Mouse (Mus musculus) erythroblast, embryonic 14.5 days (primary cell): ENCODE results near the gene Fam69b. TPM values are rescaled to one million over a fixed set of nuclear protein-coding genes. Genes with fewer than 3 reads are reported as not detected.
"Not testable (repeated sequence)": the region's sequence is repeated elsewhere in the genome, so short reads cannot be mapped to it uniquely, and the experiment has no call there.

Experiments
- H3K27me3 ChIP-seq: 2 replicates; pipeline ENCODE4 v1.6.1; 2012; ENCODE audit warnings: inconsistent platforms; ENCODE audit not compliant: control insufficient read depth
- H3K36me3 ChIP-seq: 2 replicates; pipeline ENCODE4 v1.6.1; 2012; ENCODE audit warnings: mild to moderate bottlenecking, inconsistent platforms; ENCODE audit not compliant: control insufficient read depth
- H3K4me1 ChIP-seq: 2 replicates; pipeline ENCODE4 v1.6.1; 2012; ENCODE audit warnings: inconsistent platforms; ENCODE audit not compliant: control insufficient read depth
- H3K4me3 ChIP-seq: replicated peaks from 2 replicates; pipeline ENCODE3; 2012; ENCODE audit warnings: moderate library complexity, mild to moderate bottlenecking, inconsistent platforms
- H3K9me3 ChIP-seq: 2 replicates; pipeline ENCODE4 v1.6.1; 2012; ENCODE audit warnings: low read length, inconsistent platforms, mixed read lengths; ENCODE audit not compliant: control insufficient read depth
- GATA1 ChIP-seq: IDR thresholded peaks from 2 replicates; pipeline ENCODE4 v1.6.1; 2012; ENCODE audit warnings: low read length, inconsistent platforms, mixed read lengths
- TAL1 ChIP-seq: IDR thresholded peaks from 3 replicates; pipeline ENCODE4 v1.6.1; 2012; ENCODE audit warnings: low read length, inconsistent platforms, mixed read lengths
- polyA plus RNA-seq: library from polyadenylated mRNA; stranded (reverse); fragments of >175 nt; gene quantifications from 2 replicates; pipeline ENCODE4 v1.2.3, GENCODE M21; 2012

Gene Fam69b
- polyA plus RNA-seq, 1 experiment, result not detected

DNA sequence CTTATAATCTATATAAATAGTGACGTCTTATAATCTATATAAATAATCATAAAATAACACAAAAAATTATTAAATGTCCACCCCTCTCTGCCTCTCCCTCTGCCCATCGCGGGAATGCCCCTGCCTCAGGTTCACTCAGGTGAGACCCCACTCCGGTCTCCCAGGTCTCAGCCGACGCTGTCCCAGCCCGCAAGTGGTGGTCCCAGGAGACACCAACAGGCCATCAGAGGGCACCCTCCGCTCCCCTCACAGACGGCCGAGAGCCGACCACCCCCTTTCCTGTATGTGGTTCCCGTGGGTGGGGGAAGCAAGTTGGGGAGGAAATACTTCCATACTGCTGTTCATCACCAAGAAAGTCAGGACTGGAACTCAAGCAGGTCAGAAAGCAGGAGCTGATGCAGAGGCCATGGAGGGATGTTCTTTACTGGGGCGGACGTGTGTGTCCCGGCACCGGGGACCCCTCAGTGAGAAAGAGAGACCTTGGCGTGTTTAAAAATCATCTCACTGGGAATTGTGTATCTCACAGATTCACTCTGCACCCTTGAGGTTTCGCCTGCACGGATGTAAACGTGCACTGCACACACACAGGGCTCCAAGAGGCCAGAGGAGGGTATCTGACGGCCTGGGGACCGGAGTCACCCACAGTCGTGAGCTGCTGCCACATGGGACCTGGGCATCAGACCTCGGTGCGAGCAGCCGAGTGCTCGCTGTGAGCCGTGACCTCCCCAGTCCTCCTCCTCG is 33.7 kb downstream of the Fam69b start:
- no peaks in the 10 kb centered on the region for H3K9me3 ChIP-seq
- no peak overlapping the region for H3K4me3 ChIP-seq
- peaks cover 21% of the 10 kb centered on the region for H3K27me3 ChIP-seq
- TF ChIP-seq GATA1 (no peak), TAL1 (no peak)
- H3K36me3 ChIP-seq, result no peaks in the 10 kb centered on the region
- H3K4me1 ChIP-seq, result no peaks in the 10 kb centered on the region

- Histone ChIP-seq H3K4me1 (no peaks in the 10 kb centered on the region), H3K4me3 (no peak overlapping the region), H3K9me3 (no peaks in the 10 kb centered on the region), H3K36me3 (no peaks in the 10 kb centered on the region), H3K27me3 (peaks cover 21% of the 10 kb centered on the region)
- TF ChIP-seq TAL1 (no peak), GATA1 (no peak)
Observed at GRCm38 (mm10) chr2:26662509-26662882, 34.2 kb downstream of the Fam69b start.

DNA sequence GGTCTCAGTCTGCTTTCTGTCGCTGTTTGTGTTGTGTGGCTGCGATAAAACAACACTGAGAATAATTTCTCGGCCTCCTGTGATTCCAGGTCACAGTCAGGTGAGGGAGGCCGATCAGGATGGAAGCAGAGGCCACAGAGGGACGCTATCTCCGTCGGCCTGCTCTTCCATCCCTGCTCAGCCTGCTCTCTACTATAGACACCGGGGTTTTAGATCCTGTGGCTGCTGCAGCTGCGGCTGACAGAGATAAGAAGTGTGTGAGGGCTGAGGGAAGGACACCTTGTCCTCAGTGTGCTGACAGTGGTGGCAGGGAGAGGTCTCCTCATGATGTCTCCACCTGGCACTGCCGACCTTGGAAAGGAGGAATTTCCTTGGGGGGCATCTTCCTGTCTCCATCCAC is 34.9 kb downstream of the Fam69b start:
- H3K9me3 ChIP-seq, result no peaks in the 10 kb centered on the region
- peaks cover 21% of the 10 kb centered on the region for H3K27me3 ChIP-seq
- no peak overlapping the region for H3K4me3 ChIP-seq
- TF ChIP-seq GATA1 (no peak), TAL1 (no peak)
- H3K4me1 ChIP-seq, result no peaks in the 10 kb centered on the region
- no peaks in the 10 kb centered on the region for H3K36me3 ChIP-seq

DNA sequence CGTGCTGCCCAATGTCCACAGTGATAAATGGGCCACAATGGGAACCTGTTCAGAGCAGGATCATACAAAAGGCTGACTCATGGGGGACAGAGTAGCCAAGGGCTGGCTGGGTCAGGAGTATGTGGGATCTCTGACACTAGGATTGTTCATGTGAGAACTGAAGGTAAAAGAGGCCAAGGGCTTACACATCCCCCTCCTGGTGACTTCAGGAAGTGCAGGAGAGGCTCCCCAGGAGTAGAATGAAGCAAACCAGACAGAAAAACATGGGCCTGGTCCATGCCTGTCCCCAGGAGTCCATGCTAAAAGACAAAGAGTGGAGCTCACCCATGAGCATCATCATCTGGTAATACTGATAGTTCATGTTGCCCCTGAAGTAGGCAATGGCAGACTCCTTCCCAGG is 35.3 kb downstream of the Fam69b start:
- not testable (repeated sequence) for H3K36me3 ChIP-seq, H3K4me1 ChIP-seq, H3K9me3 ChIP-seq

DNA sequence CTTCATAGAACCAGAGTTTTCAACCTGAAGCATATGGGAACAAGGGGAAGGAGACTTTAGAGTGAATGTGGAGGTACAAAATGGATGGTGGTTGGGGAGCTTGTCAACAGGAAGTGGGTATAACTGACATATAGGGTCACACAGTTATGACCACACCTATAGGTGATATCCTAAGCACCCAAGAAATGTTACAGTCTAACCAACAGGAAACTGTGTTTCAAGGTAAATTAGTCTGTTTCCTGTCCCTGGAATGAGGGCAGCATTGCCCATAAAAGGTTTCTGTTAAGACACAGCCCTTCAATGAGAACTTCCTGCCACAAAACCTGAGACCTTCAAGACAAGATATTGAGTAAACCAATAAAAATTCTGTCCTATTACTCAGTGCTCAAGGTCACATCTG is 40.5 kb downstream of the Fam69b start:
- H3K9me3 ChIP-seq, result no peaks in the 10 kb centered on the region
- no peak overlapping the region for H3K4me3 ChIP-seq
- no peaks in the 10 kb centered on the region for H3K36me3 ChIP-seq
- H3K27me3 ChIP-seq, result no peaks in the 10 kb centered on the region
- no peaks in the 10 kb centered on the region for H3K4me1 ChIP-seq
- no peak for TF ChIP-seq TAL1
- TF ChIP-seq GATA1, result no peak

More for the DNA sequence above, 35.3 kb downstream of the Fam69b start:
- H3K4me3 ChIP-seq, result not testable (repeated sequence)
- peaks cover 21% of the 10 kb centered on the region for H3K27me3 ChIP-seq

DNA sequence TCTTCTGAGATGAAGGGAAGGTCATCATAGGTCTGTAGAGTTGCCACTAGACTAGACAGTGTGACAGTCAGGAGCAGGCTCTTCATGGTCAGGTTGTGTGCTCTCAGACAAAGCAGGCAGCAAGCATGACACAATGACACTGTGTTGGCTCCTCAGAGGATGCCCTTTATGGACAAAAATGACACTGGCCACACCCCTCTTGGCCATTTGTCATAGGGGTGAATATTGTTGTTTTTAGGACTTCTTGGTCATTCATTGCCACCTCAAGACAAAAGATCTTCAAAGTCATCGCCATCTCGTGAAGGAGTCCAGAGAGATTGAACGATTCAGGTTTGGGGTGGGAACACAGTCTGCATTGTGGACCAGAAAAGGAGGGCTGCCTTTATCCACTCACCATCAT is 42.9 kb downstream of the Fam69b start, which contains the start of gene Lcn4:
TSS of gene Lcn4 (minus strand) at position 101 of the 400 bp plus-strand sequence.
- TF ChIP-seq TAL1 (no peak), GATA1 (no peak)
- Histone ChIP-seq H3K9me3 (no peaks in the 10 kb centered on the region), H3K4me1 (no peaks in the 10 kb centered on the region), H3K27me3 (no peaks in the 10 kb centered on the region), H3K36me3 (no peaks in the 10 kb centered on the region), H3K4me3 (no peak within 1 kb of the TSS)

Other genes starting within 250 kb of the Fam69b start
- 1.6 and 2.3 TPM in 2 replicates for gene Snapc4, start 247.8 kb upstream of the Fam69b start, polyA plus RNA-seq
- 4.4 and 5.4 TPM in 2 replicates for gene Entr1, start 239.1 kb upstream of the Fam69b start, polyA plus RNA-seq
- 12.5 and 18.3 TPM in 2 replicates for gene Pmpca, start 239.1 kb upstream of the Fam69b start, polyA plus RNA-seq
- gene Inpp5e, start 219.3 kb upstream of the Fam69b start, polyA plus RNA-seq, result 0.75 and 0.98 TPM in 2 replicates
- 0.67 and 1.1 TPM in 2 replicates for gene Sec16a, start 183.2 kb upstream of the Fam69b start, polyA plus RNA-seq
- gene Notch1, start 111.8 kb upstream of the Fam69b start, polyA plus RNA-seq, result 0.07 and 0.41 TPM in 2 replicates
- gene Egfl7, start 48.4 kb upstream of the Fam69b start, polyA plus RNA-seq, result 3.2 and 3.6 TPM in 2 replicates
- not detected in 2 replicates for gene Gm20532, start 41.8 kb upstream of the Fam69b start, polyA plus RNA-seq
- 0.02 and 0.31 TPM in 2 replicates for gene Agpat2, start 24.0 kb upstream of the Fam69b start, polyA plus RNA-seq
- not detected in 2 replicates for gene Lcn4, start 42.8 kb downstream of the Fam69b start, polyA plus RNA-seq
- gene Abo, start 236.5 kb downstream of the Fam69b start, polyA plus RNA-seq, result not detected in 2 replicates